Mouse (Mus musculus): ENCODE data around the gene Gm3264.
"Not testable (repeated sequence)": the region's sequence is repeated elsewhere in the genome, so short reads cannot be mapped to it uniquely, and the experiment has no call there.

DNA sequence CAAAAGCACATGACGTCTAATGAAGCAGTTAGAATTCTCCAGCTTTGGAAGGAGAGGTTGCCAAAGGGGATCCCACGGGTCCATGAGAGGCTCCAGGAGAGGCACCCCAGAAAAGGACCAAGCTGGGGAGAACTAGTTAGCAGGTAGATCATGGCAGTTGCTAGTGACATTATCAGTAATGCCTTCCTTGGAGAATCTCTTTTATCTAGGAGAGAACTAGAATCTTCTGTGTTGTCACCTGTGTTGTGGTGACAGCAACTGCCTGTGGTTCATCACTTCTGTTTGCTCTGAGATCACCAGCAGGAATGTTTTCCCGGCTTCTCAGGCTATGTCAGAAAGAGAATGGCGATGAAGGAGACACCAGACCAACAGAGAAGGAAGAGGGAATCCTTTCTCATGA is 17.6 kb upstream of the Gm3264 start, which contains the start of gene Gm3269:
- not testable (repeated sequence) for TF ChIP-seq POLR2A (IDR thresholded peaks at IDR 0.05; ENCODE audit: extremely low read depth, insufficient read depth, low read length); CTCF (IDR thresholded peaks at IDR 0.05; ENCODE audit: low read depth, low read length)

Data from liver, adult 2 months (tissue).